Mouse (Mus musculus) thymus, adult 18-20 months (tissue): ENCODE data around the gene Slc13a3.
A peak's percentile ranks its signal among the peaks of the same experiment; 100 is the strongest.

Experiments used
- DNase-seq, 2 experiments: peaks; one replicate each; pipeline ENCODE4 v3.0.0; 2022; ENCODE audit warnings: mixed read lengths in 2 of 2

Slc13a3 gene

GRCm38 (mm10) chr2:165407700-165408301 is 65.2 kb downstream of the Slc13a3 start:
- DNase-seq, result peak in 1 of 2 experiments; percentile 15

GRCm38 (mm10) chr2:165405351-165405750 is 67.7 kb downstream of the Slc13a3 start:
- no peak for DNase-seq

DNA sequence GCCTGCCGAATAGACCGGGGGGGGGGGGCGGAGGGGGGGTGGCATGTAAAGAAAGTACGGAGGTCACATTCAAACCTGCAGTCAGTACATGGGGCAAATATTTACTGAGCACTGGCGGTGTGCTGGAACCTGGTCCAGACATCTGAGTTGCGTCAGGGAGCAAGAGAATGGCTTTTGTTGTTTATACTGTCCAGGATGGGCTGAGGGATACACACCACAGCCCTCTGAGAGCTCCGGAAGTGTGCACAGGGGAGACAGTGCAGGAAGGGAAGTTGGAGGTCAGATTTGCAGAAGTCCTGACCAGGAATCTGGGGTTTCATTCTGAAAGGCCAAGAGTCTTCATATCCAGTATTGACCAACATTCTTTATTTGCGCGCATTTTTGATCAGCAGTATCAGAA is 68.1 kb downstream of the Slc13a3 start:
- no peak for DNase-seq

DNA sequence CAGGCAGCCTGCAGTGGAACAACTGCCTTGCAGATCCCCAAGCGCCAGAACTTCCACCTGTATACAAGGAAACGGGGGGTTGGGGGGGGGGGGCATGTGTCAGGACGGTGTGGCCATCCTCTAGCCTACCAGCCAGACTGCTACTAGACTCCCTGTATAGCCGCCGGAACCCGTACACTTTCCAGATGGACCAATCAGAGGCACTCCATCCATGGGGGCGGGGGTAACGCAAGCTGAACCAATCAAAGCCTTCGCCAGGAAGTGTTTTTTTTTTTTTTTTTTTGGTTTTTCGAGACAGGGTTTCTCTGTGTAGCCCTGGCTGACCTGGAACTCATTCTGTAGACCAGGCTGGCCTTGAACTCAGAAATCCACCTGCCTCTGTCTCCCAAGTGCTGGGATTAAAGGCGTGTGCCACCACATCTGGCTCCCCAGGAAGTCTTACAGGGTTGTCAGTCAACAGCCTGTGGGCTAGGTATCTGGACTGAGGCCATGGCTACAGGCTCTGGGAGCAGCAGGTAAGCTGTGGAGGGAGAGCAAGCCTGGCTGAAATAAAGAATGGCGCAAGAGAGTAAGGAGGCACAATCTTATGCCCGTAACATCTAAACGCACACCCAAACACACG is 74.8 kb downstream of the Slc13a3 start:
- DNase-seq, result no peak

DNA sequence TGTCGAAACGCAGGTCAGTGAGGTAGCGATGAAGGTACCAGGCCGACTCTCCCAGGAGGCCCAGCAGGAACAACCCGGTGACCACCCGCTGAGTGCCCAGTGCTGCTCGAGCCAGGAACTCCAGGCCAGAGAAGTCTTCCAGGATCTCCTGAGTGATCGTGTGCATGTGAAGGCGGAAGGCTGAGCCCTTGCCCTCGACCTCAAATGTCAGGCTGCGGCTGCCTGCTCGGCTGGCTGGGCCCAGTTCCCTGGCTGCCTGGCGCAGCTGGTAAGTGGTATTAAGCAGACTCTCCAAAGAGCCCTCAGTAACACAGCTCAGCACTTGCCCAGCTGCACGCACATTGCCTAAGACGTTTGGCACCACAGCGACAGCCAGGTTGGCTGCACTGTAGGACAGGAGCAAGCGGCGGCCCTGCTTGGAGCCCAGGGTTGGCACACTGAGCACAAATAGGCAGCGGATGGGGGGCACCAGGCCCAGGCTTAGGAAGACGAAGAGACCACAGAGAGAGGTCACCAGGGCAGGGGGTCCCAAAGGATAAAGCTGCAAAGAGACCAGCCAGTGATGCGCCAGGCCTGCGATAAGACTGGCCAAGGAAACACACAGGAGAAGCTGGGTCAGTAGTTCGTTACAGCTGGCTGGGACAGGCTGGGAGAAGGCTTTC is 75.4 kb downstream of the Slc13a3 start:
- no peak for DNase-seq

- DNase-seq, result no peak
Observed at GRCm38 (mm10) chr2:165396831-165397501, 76.1 kb downstream of the Slc13a3 start.

GRCm38 (mm10) chr2:165392156-165392555 is 80.9 kb downstream of the Slc13a3 start:
- DNase-seq, result no peak

DNA sequence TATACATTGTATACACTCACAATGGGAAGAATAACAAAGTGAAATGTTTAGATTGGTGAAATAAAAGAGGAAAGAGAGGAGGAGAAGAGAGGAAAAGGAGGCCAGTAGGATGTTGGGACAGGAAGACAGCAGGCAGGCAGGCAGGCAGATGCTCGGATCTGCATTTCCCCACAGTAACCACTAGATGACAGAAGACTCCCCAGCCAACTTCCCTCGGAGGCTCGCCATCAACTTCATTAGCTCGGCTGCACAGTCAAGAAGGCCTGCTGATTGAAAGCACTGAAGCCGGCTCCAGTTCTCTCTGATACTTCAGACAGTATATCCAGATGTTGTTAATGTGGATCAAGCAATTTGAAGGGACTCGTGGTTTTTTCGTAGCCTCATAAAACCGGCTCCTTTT is 81.5 kb downstream of the Slc13a3 start:
- no peak for DNase-seq

DNA sequence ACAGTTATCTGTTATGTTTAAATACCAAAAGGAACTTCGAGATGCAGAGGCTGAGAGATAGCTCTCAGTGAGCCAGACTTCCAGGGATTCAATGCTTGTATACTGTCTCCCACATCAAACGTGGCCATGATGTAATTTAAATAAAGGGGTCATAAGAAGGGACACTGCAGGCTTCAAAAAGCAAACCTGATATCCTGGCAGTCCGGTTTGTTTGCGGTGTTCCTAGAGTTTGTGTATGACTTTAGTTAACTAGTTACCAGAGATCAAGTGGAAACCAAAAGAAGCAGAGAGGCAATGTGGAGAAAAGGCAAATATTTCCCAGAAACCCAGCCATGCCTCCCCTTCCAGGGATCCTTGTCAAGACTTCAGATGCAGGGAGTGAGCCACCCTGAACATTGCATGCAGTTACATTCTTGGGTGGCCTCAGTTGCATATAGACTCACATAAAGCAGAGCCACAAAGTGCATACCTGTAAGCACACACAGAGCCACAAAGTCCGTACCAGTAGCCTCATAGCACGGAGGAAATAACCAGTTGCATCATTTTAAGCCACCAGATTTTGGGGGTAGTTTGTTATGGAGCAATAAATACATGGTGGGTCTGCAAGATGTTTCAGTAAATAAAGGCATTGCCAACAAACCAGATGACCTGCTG is 83.6 kb downstream of the Slc13a3 start:
- DNase-seq, result no peak

GRCm38 (mm10) chr2:165387844-165388495 is 85.1 kb downstream of the Slc13a3 start, which contains the start of gene Zfp334:
Gene Zfp334, minus strand, starts transcription at chr2:165388259.
- no peak for DNase-seq

GRCm38 (mm10) chr2:165387370-165387769 is 85.7 kb downstream of the Slc13a3 start:
- no peak for DNase-seq

- DNase-seq, result no peak
Observed at GRCm38 (mm10) chr2:165380050-165380449, 93.0 kb downstream of the Slc13a3 start.

- DNase-seq, result no peak
Observed at GRCm38 (mm10) chr2:165376001-165376400, 97.0 kb downstream of the Slc13a3 start.

GRCm38 (mm10) chr2:165375478-165375877 is 97.6 kb downstream of the Slc13a3 start:
- DNase-seq, result no peak

GRCm38 (mm10) chr2:165371066-165371465 is 102.0 kb downstream of the Slc13a3 start:
- DNase-seq, result no peak

DNA sequence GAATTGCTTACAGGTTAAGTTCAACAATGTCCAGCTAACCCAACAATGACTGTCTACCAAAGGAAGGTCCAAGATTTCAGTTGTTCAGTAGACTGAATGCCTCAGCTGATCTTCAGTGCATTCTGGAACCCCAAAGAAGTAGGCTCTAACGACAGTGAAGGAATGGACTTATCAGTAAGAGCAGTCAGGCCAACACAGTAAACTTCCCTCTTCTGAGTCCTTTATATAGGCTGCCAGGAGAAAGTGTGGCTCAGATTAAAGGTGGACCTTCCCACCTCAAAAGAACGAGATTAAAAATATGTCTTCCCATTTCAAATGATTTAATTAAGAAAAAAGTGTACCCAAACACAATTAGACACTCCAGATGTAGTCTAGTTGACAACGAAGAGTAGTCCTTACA is 102.7 kb downstream of the Slc13a3 start:
- DNase-seq, result no peak

- DNase-seq, result no peak
Observed at GRCm38 (mm10) chr2:165368496-165368895, 104.5 kb downstream of the Slc13a3 start, which contains the start of gene Zfp663. Gene Zfp663, minus strand, starts transcription at chr2:165368729.

GRCm38 (mm10) chr2:165367868-165368439 is 105.1 kb downstream of the Slc13a3 start:
- no peak for DNase-seq

- no peak for DNase-seq
Observed at GRCm38 (mm10) chr2:165367047-165367520, 105.9 kb downstream of the Slc13a3 start.

DNA sequence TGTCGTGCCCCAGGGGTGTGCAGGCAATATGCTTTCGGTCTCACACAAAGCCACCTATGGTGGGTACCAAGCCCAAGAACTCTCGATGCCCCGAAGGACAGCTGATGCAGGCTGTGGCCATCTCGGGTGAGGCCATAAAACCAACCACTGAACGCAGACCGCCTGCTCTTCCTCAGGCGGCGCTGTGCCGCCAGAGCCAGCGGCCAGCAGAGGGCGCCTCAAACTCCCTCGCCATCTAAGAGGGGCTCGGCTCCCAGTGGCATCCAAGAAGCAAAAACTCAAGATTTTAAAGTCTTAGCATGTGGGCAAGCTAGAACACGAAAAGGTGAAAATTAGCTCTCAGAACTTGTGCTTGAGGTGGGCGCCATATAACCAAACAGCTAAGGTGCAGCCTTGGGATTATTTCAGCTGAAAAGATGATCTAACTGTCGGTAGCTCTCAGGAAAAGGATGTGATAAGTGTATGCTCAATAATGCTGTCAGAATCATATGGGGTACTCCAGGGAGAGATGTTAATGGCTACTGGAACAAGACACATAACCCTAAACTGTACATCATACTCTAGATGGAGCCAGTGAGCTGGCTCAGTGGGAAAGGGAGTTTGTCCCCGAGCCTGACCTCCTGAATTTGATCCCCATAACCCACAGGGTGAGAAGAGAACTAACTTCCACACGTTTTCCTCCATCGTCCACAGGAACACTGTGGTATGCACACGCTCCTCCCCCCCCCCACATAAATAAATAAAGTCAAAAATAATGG is 108.5 kb downstream of the Slc13a3 start:
- DNase-seq, result no peak

- DNase-seq, result no peak
Observed at GRCm38 (mm10) chr2:165363282-165363681, 109.7 kb downstream of the Slc13a3 start.
